Mouse (Mus musculus): ENCODE measurements around the gene Ttc37. TPM values are rescaled to one million over a fixed set of nuclear protein-coding genes. Genes with fewer than 3 reads are reported as not detected.

Gene Ttc37
- polyA plus RNA-seq, 1 experiment from 2014 or later = 4.3 TPM

- Histone ChIP-seq H3K4me2 (replicated peaks; ENCODE audit: low read depth, low read length) (no peak overlapping the region), H3K4me3 (ENCODE audit: low read depth, low read length) (no peak overlapping the region), H3K27ac (ENCODE audit: low read length) (no peak overlapping the region), H3K9me3 (ENCODE audit: low read length) (no peaks in the 10 kb centered on the region), H3K4me1 (ENCODE audit: insufficient read depth, low read depth, low read length) (peaks cover 10% of the 10 kb centered on the region), H3K27me3 (replicated peaks; ENCODE audit: insufficient read depth, low read length) (peaks cover 22% of the 10 kb centered on the region), H3K9ac (replicated peaks; ENCODE audit: low read depth) (no peak overlapping the region), H3K36me3 (ENCODE audit: insufficient read depth, low read length) (no peaks in the 10 kb centered on the region)
- ATAC-seq (no peak), DNase-seq (ENCODE audit: low spot score) (no peak)
- 93% methylated on average over 4 of the region's 4 CpGs for WGBS
- TF ChIP-seq EP300 (IDR thresholded peaks at IDR 0.05) (no peak), CTCF (IDR thresholded peaks at IDR 0.05) (no peak)
These were observed 38.9 kb upstream of the Ttc37 start for GRCm38 (mm10) chr13:76059591-76059990.

GRCm38 (mm10) chr13:76062126-76062525 lies 36.4 kb upstream of the Ttc37 start:
- TF ChIP-seq EP300 (IDR thresholded peaks at IDR 0.05) (no peak), CTCF (IDR thresholded peaks at IDR 0.05) (no peak)
- no peaks in the 10 kb centered on the region for H3K9me3 ChIP-seq (ENCODE audit: low read length)
- WGBS = 80% methylated on average over 3 of the region's 3 CpGs

GRCm38 (mm10) chr13:76062569-76062968 lies 36.0 kb upstream of the Ttc37 start:
- no peaks in the 10 kb centered on the region; the same call in 1 of the 2 replicates for H3K27me3 ChIP-seq (replicated peaks; ENCODE audit: insufficient read depth, low read length)
- H3K9me3 ChIP-seq (ENCODE audit: low read length) = no peaks in the 10 kb centered on the region
- 92% methylated on average over 3 of the region's 3 CpGs for WGBS
- ATAC-seq (no peak), DNase-seq (ENCODE audit: low spot score) (no peak)
- no peak for TF ChIP-seq EP300 (IDR thresholded peaks at IDR 0.05)
- TF ChIP-seq CTCF (IDR thresholded peaks at IDR 0.05) = no peak
- no peak overlapping the region for H3K9ac ChIP-seq (replicated peaks; ENCODE audit: low read depth)
- no peaks in the 10 kb centered on the region for H3K36me3 ChIP-seq (ENCODE audit: insufficient read depth, low read length)
- H3K4me1 ChIP-seq (ENCODE audit: insufficient read depth, low read depth, low read length) = no peaks in the 10 kb centered on the region
- H3K4me3 ChIP-seq (ENCODE audit: low read depth, low read length) = no peak overlapping the region
- H3K27ac ChIP-seq (ENCODE audit: low read length) = no peak overlapping the region
- no peak overlapping the region for H3K4me2 ChIP-seq (replicated peaks; ENCODE audit: low read depth, low read length)

More at GRCm38 (mm10) chr13:76062126-76062525, 36.4 kb upstream of the Ttc37 start:
- Histone ChIP-seq H3K4me3 (ENCODE audit: low read depth, low read length) (no peak overlapping the region), H3K36me3 (ENCODE audit: insufficient read depth, low read length) (no peaks in the 10 kb centered on the region), H3K27me3 (replicated peaks; ENCODE audit: insufficient read depth, low read length) (no peaks in the 10 kb centered on the region; the same call in none of the 2 replicates), H3K4me2 (replicated peaks; ENCODE audit: low read depth, low read length) (no peak overlapping the region), H3K27ac (ENCODE audit: low read length) (no peak overlapping the region), H3K4me1 (ENCODE audit: insufficient read depth, low read depth, low read length) (no peaks in the 10 kb centered on the region), H3K9ac (replicated peaks; ENCODE audit: low read depth) (no peak overlapping the region)
- DNase-seq (ENCODE audit: low spot score) = no peak
- no peak for ATAC-seq

GRCm38 (mm10) chr13:76063548-76063947 lies 35.0 kb upstream of the Ttc37 start:
- Histone ChIP-seq H3K27me3 (replicated peaks; ENCODE audit: insufficient read depth, low read length) (no peaks in the 10 kb centered on the region), H3K9ac (replicated peaks; ENCODE audit: low read depth) (no peak overlapping the region), H3K9me3 (ENCODE audit: low read length) (no peaks in the 10 kb centered on the region), H3K4me2 (replicated peaks; ENCODE audit: low read depth, low read length) (no peak overlapping the region), H3K36me3 (ENCODE audit: insufficient read depth, low read length) (no peaks in the 10 kb centered on the region), H3K27ac (ENCODE audit: low read length) (no peak overlapping the region), H3K4me1 (ENCODE audit: insufficient read depth, low read depth, low read length) (no peaks in the 10 kb centered on the region), H3K4me3 (ENCODE audit: low read depth, low read length) (no peak overlapping the region)
- 91% methylated on average over 4 of the region's 4 CpGs for WGBS
- TF ChIP-seq CTCF (IDR thresholded peaks at IDR 0.05) (no peak), EP300 (IDR thresholded peaks at IDR 0.05) (no peak)
- DNase-seq (ENCODE audit: low spot score) (no peak), ATAC-seq (no peak)

GRCm38 (mm10) chr13:76064363-76064945 lies 34.1 kb upstream of the Ttc37 start:
- H3K9ac ChIP-seq (replicated peaks; ENCODE audit: low read depth) = no peak overlapping the region
- WGBS = 80% methylated on average over 13 of the region's 13 CpGs
- no peak overlapping the region for H3K4me2 ChIP-seq (replicated peaks; ENCODE audit: low read depth, low read length)
- H3K4me3 ChIP-seq (ENCODE audit: low read depth, low read length) = no peak overlapping the region
- H3K27ac ChIP-seq (ENCODE audit: low read length) = no peak overlapping the region
- no peaks in the 10 kb centered on the region for H3K4me1 ChIP-seq (ENCODE audit: insufficient read depth, low read depth, low read length)
- no peak for TF ChIP-seq EP300 (IDR thresholded peaks at IDR 0.05)
- H3K36me3 ChIP-seq (ENCODE audit: insufficient read depth, low read length) = no peaks in the 10 kb centered on the region
- H3K9me3 ChIP-seq (ENCODE audit: low read length) = no peaks in the 10 kb centered on the region
- DNase-seq (ENCODE audit: low spot score) = no peak
- H3K27me3 ChIP-seq (replicated peaks; ENCODE audit: insufficient read depth, low read length) = no peaks in the 10 kb centered on the region
- no peak for ATAC-seq

GRCm38 (mm10) chr13:76074323-76074722 lies 24.2 kb upstream of the Ttc37 start:
- H3K27ac ChIP-seq (ENCODE audit: low read length) = no peak overlapping the region
- no peaks in the 10 kb centered on the region for H3K9me3 ChIP-seq (ENCODE audit: low read length)
- no peaks in the 10 kb centered on the region for H3K27me3 ChIP-seq (replicated peaks; ENCODE audit: insufficient read depth, low read length)
- 48% methylated on average over 1 of the region's 1 CpGs for WGBS
- H3K4me1 ChIP-seq (ENCODE audit: insufficient read depth, low read depth, low read length) = no peaks in the 10 kb centered on the region
- no peak for ATAC-seq
- H3K9ac ChIP-seq (replicated peaks; ENCODE audit: low read depth) = no peak overlapping the region
- H3K4me3 ChIP-seq (ENCODE audit: low read depth, low read length) = no peak overlapping the region
- H3K36me3 ChIP-seq (ENCODE audit: insufficient read depth, low read length) = no peaks in the 10 kb centered on the region
- no peak overlapping the region for H3K4me2 ChIP-seq (replicated peaks; ENCODE audit: low read depth, low read length)
- TF ChIP-seq CTCF (IDR thresholded peaks at IDR 0.05) (no peak), EP300 (IDR thresholded peaks at IDR 0.05) (no peak)
- DNase-seq (ENCODE audit: low spot score) = no peak

GRCm38 (mm10) chr13:76098116-76098492 lies 430 bp upstream of the Ttc37 start:
- DNase-seq (ENCODE audit: low spot score) (peak; percentile 44), ATAC-seq (peak; percentile 76)
- H3K4me2 ChIP-seq (replicated peaks; ENCODE audit: low read depth, low read length) = peak overlapping the region; percentile 73
- H3K4me3 ChIP-seq (ENCODE audit: low read depth, low read length) = peak overlapping the region; percentile 67
- no peaks in the 10 kb centered on the region for H3K36me3 ChIP-seq (ENCODE audit: insufficient read depth, low read length)
- TF ChIP-seq EP300 (IDR thresholded peaks at IDR 0.05) (no peak), CTCF (IDR thresholded peaks at IDR 0.05) (no peak)
- H3K4me1 ChIP-seq (ENCODE audit: insufficient read depth, low read depth, low read length) = no peaks in the 10 kb centered on the region
- H3K9me3 ChIP-seq (ENCODE audit: low read length) = no peaks in the 10 kb centered on the region
- H3K9ac ChIP-seq (replicated peaks; ENCODE audit: low read depth) = peak overlapping the region; percentile 62
- 2% methylated on average over 16 of the region's 16 CpGs for WGBS
- H3K27me3 ChIP-seq (replicated peaks; ENCODE audit: insufficient read depth, low read length) = no peaks in the 10 kb centered on the region
- H3K27ac ChIP-seq (ENCODE audit: low read length) = peak overlapping the region; percentile 62; the same call in 1 of the 2 replicates

Measured in lung, postnatal 0 days (tissue).